Mouse (Mus musculus) naive thymus-derived CD4-positive, alpha-beta T cell, adult 2 months (primary cell): ENCODE data around the gene Commd6.

Source experiments
- DNase-seq: peaks from one replicate; pipeline ENCODE4 v3.0.0-alpha.2; 2011; ENCODE audit warnings: low read depth

Gene Commd6

DNA sequence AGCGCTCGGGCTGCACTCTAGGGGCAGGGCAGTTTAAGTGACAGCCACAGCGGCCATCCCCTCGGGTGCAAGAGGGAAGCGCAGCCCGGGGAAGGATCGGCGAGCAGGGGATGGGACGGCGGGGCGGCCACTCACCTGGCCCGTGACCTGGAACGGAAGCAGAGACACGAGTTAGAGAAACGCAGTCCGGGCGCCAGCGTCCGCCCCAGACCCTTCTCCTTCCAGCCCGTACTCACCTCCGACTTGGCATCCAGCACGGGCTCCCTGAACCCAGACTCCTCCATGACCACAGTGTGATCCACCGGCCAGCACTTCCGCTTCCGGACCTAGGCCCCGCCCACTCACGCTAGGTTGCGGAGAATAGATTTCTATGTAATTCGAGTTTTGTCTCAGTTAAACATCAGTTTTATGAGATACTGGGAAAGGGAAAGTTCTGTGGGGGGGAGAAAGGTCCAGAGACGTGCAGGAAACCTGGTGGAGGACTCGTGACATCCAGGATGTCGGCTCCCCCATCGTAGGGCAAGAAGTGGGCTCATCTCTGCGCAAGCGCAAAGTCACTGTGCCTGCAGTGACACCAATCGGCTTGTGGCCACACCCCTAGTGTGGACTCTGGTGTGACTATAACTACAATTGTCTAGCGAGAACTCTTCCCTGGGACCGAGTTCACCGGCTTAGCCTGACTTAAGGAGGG lies at the start of gene Commd6:
TSS of gene Commd6 (minus strand) at position 534 of the 691 bp plus-strand sequence.
- peak; percentile 93 for DNase-seq

DNA sequence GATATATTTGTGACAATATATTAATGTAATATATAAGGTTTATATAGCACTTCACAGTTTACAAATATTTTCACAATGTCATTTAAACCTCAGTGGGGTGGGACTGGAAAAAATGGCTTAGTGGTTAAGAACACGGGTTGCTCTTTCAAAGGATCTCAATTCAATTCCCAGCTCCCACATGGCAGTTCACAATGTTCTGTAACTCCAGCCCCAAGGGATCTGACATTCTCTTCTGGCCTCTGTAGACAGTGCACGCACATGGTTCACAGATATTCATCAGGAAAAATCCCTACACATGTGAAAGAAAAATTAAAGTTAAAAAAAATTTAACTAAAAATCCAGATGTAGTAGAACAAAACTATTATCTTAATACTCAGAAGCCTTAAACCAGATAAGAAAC lies 47.9 kb upstream of the Commd6 start:
- no peak for DNase-seq

DNA sequence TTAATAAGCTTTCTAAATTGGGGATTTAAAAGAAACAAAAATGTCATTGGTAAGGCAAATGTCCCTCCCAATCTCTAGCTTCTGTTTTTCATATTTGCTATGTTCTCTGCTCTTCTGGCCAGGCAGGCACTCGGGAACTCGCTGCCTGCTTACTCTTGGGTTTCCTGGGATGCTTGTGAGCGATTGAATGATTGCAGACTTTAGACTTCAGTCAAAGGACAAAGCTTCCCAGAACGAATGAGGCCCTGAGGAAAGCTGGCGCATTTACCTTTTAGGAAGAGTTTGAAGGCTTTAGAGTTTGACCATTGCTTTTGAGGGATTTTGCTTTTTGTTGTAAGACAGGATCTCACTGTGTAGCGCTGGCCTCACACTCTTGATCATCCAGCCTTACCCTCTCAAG lies 47.2 kb upstream of the Commd6 start:
- DNase-seq: no peak

DNA sequence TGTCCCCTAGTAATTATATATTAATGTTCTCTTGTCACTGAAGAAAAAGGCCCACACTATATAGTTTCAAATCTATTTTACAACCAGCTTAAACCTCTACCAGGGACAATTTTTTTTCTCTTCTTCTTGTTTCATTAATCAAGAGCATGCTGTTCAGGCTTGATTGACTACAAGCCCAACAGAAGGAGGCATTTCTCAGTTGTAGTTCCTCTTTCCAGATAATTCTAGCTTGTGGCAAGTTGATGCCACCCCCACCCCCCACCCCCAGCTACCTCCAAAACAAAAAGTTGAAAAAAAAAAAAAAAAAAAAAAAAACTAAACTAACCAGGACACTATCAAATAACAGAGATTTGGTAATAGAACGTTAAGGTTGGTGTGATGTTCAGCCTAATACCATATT lies 31.7 kb upstream of the Commd6 start:
- DNase-seq: no peak

DNA sequence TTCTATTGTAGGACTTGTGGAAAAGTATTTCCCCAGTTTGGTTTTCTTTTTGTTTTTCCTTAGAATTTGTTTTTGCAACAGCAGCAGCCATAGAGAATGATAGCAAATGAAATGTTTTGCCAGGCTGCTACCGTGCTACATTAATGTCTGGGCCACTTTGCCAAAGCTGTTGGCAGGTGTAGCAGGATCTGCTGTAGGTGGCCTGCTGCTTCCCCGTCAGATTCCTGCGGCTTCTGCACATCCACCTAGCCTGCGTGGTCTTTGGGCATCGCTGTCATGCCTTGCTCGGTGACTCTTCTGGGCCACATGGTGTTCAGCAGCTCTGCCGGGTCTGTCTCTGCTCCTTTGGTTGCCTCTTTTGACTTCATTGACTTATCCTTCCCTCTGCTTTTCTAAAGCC lies 28.1 kb upstream of the Commd6 start:
- DNase-seq: no peak

DNA sequence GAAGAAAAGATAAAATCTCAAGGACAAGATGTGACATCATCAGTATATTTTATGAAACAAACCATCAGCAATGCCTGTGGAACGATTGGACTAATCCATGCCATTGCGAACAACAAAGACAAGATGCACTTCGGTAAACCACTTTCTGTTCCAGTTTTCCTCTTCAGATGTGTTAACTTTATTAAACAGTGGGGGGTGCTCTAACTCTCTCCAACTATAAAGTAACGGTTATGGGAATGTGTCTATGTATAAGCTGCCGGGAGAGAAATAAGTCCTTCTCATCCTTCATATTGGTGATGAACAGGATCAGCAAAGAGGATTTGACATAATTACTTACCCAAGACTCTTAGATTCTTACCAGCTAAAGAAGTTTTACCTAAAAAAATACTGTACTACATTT lies 26.1 kb upstream of the Commd6 start:
- no peak for DNase-seq

DNA sequence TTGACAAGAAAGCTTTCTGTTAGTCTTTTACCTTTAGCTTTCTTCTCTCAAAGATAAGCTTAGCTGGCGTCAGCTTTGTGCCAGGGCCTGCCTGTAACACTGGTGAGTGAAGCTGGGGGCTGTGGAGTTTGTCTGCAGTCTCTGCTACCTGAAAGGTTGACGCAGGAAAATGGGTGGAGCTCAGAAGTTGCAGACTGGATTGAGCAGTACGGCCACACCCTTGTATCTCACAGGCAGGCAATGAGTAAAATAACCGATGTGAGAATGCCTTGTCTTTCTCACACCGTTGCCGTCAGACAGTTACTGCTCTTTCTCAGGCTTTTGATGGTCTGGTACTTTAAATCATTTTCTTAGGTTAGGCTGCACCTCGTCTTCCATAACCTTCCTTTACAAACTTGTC lies 25.6 kb upstream of the Commd6 start:
- no peak for DNase-seq

DNA sequence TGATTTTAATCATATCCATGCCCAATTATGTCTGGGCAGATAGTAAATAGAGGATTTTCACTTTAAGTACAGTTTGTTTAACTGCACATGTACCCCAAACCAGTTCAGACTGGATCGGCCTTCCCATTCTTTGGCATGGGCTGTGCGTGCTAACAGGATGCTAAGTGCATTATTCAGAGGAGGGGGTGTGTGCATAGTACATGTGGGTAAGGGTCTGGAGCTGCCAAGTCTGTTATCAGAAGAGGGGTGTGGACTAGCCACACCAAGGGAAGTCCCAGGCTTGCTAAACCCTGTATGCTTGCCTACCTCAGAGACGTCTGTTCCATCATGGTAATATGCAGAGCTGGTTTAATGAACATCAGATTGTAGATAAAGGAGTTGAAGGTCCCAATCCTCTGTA lies 23.8 kb upstream of the Commd6 start:
- no peak for DNase-seq

DNA sequence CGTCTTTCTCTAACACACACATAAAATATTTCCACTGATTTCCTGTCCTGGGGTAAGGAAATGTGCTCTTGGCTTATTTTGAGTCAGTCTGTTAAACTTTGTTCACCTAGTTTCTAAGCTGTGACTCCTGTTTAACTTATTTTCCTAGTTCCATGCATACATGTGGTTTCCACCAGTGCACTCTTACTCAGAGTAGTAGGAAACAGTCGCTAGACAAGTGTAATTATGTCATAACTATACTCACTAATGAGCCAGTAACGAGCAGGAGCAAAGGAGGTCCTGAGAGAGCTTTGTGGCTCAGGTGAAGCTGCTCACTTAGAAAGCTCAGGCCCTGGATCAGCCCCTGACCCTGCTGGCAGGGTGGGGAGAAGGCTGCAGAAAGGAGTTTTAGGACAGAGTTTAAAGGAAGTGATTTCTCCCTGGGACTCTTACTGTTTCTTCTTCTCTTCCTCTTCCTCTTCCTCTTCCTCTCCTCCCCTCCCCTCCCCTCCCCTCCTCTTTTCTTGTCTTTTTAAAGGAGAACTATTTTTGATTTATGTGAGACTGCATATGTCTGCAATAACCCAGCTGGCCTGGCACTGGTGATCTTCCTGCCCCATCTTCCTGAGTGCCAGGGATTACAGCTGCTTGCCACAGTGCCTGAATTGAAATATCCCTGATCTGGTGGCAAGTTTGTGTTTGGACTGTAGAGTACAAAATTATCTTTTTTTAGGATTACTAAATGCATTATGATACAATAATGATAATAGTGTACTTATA lies 21.3 kb upstream of the Commd6 start:
- peak; percentile 16 for DNase-seq

DNA sequence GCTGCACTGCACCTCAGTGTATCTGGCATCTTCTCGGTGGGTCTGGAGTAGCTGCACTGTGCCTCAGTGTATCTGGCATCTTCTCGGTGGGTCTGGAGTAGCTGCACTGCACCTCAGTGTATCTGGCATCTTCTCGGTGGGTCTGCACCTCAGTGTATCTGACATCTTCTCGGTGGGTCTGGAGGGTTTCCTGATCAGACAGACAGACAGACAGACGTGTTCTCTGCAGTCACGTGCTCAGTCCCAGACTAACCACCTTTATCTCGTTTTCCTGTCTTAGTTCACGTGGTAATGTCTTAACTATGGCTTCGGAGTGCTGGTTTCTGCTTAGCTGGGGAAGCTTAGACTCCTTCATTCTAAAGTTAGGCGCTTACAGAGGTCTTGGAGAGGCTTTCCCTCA lies 15.8 kb upstream of the Commd6 start:
- peak; percentile 73 for DNase-seq

DNA sequence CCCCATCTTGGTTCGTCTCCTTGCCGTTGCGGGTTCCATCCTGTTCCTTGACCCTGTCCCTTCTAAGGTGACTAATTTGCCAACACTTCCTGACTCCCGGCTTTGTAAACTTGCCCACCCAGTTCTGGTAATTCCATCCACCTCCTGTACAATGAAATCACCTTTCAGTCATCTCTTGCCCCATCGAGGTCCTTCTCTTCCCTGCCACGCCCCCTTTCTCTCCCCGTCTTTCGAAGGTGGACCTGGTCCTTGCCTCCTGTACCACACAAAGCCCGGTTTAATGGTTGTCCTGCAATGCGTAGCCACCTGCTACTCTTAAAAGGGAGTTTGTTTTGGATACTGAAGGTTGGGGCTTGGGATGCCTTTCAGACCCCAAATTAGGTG lies 14.0 kb upstream of the Commd6 start:
- DNase-seq: peak; percentile 41

DNA sequence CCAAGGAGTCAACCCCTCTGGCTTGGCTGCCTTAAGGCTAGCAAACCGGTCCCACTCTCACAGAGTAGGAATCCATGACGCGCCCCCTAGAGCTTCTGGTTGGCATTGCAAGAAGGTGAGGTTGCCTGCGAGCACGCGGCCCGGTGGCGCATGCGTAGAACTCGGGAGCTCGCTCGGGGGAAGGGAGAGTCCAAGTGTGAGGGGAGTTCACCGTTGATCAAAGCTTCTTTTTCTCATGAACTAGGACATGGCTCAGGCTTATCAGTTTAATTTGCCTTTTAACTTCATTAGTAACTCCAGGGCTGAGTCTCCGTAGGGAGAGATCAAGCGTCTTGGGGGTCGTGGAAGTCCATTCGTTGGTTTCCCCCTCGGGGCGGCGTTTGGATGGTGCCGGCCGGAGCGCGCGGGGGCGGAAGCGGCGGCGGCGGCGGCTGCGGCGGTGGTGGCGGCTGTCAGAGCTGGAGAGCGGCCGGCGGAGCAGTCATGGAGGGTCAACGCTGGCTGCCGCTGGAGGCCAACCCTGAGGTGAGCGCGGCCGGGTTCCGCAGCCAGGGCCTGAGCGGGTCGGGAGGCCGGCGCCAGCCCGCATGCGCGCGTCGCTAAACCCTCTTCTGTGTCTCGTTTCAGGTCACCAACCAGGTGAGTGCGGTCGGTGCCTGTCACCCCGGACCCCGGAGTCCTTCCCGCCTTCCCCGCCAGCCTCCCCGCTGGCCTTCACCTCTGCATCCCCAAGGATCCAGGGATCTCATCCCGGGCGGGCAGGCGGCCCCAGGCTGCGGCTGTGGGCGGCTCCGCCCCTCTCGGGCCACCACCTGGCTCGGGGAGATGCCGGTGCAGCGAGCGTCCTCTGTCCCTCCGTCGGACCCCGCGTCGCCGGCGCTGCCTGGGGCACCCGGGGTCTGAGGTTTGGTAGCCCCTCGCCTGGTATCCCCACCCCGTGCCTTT lies 13.4 kb upstream of the Commd6 start, which contains the start of gene Uchl3:
TSS of gene Uchl3 (plus strand) at position 387 of the 945 bp plus-strand sequence.
- DNase-seq: peak; percentile 98

DNA sequence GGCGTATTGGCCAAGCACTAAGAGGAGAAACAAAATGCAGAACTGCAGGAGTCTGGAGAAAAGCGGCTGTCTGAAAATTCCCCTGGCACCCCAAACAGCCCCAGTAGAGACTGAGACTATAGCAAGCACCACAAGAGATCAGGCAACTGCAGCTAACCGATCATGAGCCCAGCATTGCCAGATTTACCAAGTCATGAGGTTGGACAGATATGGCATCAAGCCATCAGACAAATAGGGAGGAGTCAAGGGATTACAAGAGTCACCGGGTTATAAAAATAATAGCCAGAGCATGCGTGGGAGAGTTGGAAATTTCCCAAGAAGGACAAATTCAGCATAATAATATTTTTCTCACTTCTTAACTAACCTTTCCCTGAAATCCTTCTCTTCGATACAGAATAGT lies 12.1 kb upstream of the Commd6 start:
- no peak for DNase-seq

DNA sequence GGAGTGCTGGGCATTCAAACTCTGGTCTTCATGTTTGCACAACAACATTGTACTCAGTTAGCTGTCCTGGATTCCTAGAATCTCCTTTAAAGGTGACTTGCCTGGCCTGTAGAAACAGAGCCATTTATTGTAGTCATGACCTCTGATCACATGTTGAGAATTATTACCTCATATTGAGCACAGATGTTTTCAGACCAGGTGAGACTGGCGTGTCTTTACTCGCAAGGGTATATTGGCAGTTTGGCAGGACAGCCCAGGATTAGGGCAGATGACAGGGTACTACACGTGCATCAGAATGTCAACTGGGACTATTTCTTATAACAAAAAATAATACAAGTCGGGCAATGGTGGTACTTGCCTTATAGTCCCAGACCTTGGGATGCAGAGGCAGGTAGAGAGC lies 10.1 kb upstream of the Commd6 start:
- DNase-seq: no peak

DNA sequence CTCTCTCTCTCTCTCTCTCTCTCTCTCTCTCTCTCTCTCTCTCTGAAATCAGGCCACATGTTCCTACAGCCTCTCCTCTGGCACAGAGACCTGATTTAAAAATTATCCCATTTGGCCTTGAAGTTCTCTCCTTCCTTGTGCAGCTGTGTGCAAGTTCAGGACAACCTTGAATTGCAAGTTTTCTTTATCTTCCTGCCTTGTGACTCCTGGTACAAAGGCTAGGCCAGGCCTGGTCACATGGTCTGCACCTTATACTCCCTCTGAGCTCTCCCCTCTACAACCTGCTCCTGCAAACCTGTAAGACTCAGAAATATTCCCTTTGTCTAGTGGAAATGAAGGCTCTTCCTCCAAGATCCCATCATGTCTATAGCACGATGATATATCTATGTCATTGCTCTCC lies 4.5 kb upstream of the Commd6 start:
- no peak for DNase-seq

DNA sequence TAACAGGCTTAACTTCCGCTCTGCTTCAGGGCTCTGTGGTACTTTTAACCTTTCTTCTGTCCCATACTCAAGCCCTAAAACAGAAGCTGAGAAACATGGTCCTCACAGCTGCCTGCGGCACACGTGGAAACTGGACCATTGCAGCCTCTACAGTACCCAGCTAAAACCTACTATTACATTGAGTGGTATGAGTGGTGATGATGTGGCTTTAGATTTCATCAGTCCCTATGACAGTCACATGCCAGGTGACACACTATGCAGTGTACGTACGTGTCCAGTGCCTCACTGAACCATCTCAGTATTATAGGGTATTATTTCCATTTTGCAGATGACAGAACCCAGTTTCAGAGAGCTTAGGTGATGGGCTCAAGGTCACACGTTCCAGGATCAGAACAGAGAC lies 3.1 kb downstream of the Commd6 start:
- DNase-seq: no peak

DNA sequence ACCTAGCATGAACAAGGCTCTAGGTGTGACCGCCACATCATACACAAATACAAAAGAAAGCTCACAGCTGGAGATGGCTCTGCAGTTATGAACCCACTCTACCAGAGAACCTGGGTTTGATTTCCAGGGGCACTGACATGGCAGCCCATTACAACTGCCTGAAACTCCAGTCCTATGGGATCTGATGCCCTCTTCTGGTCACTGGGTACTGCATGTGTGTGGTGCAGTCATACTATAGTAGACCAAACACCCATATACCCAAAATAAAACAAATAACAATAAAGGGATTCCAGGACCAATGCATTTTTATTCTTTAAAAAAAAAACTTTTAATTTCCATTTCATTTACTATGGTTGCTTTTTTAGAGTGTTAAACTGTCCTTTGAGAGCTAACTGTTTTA lies 4.7 kb downstream of the Commd6 start:
- DNase-seq: no peak

DNA sequence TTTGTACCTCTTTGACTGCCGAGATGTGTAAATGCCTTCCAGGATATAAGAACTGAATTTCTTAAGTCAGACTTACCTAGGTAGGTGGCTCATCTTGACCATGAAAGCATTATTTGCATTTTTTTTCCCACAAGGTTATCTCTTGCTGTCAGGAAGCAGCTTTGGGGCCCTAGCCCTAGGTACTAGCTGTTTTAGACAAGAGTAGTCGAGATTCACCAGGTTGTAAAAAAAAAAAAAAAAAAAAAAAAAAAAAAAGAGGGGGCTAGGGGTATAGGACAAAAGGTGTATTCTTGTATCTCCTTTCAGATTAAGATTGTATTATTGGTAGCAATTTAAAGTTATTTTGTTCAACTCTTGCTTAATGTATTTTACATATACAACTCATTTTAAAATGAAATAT lies 9.9 kb downstream of the Commd6 start:
- DNase-seq: no peak

DNA sequence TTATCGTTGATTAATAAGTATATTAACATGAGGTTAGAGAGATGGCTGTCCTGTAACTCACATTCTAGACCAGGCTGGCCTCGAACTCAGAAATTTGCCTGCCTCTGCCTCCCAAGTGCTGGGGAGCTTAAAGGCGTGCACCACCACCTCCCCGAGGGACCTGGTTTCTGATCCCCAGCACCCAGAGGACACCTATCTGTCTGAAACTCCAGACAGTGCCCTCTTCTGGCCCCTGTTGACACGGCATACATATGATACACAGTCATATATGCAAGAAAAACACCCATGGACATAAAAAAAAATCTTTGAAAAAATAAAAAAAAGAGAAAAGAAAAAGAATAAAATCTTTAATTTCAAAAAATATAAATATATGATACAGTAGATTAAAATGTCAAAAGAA lies 22.8 kb downstream of the Commd6 start:
- no peak for DNase-seq

DNA sequence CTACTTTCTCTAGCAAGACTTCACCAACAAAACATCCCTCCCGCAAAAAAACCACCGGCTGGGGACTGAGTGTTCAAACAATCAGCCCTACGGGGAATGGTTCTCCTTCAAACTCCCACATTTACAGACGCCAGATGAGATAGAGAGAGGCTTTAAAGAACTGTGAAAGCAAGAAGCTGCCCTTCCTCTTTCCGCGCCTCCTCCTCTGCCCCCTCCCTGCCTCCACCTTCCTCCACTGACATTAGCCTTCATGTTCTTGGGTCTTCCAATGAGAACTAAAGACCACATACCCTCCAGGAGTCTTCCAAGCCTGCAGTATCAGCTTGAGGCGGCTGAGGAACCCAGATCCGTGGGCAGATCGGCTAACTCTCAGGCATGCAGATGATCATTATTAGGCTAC lies 24.3 kb downstream of the Commd6 start:
- no peak for DNase-seq

DNA sequence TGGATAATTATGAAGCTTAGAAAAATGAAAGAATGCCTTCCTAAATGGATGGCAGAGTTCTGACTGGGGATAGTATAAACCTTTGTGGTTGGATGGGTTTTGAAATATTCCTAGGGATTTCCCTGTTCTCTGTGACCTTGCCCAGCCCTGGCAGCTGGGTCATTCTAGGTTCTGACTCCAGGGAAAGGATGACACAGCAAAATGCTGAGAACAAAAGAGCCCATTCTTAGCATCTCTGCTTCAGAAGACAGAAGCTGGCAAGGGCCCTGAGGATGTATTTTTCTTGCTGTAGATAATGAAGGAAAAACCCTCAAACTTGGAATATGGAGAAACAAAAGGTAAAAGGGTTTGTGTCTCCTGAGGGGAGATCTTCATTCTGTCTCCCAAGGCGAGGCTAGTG lies 27.3 kb downstream of the Commd6 start:
- no peak for DNase-seq

DNA sequence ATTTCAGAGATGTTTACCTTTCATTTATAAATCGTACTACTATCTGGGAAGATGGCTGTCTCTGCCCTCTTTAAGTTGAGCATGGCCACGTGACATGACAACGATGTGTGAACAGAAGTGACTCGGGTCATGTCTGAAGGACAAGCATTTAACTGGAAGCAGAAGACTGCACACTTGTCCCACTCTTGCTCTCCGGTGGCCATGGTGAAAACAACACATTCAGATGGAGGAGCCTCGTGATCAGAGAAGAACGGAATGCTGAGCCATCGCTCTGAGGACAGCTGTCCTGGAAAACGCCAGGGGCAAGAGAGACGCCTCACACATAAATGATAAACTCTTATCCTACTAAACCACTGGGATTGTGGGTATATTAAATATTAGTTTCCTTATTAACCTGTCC lies 29.8 kb downstream of the Commd6 start:
- DNase-seq: no peak
